Mouse (Mus musculus) lung, embryonic 15.5 days (tissue): Measurements from ENCODE around the gene RPS10-NUDT3. TPM values are rescaled to one million over a fixed set of nuclear protein-coding genes. Genes with fewer than 3 reads are reported as not detected.

Experiments
- ATAC-seq: fragments of 200-750 bp; cut with Nextera tagmentation; 2 replicates; pipeline ENCODE4 v1.8.0; 2017; ENCODE audit warnings: moderate number of reproducible peaks, borderline replicate concordance; ENCODE audit not compliant: low FRiP score, low TSS enrichment; ENCODE audit errors: extremely low read depth
- H3K27ac ChIP-seq: fragments of 300-500 bp; sonication (generic); 2 replicates; pipeline ENCODE4 v1.5.1; 2015; ENCODE audit warnings: moderate library complexity, mild to moderate bottlenecking, inconsistent platforms
- H3K27me3 ChIP-seq: fragments of 300-500 bp; sonication (generic); 2 replicates; pipeline ENCODE4 v1.6.1; 2015; ENCODE audit warnings: inconsistent platforms
- H3K36me3 ChIP-seq: fragments of 300-500 bp; sonication (generic); 2 replicates; pipeline ENCODE4 v1.6.1; 2015; ENCODE audit warnings: inconsistent platforms
- H3K4me1 ChIP-seq: fragments of 300-500 bp; sonication (generic); 2 replicates; pipeline ENCODE4 v1.6.1; 2015; ENCODE audit warnings: inconsistent platforms
- H3K4me2 ChIP-seq: fragments of 300-500 bp; sonication (generic); 2 replicates; pipeline ENCODE4 v1.6.1; 2015; ENCODE audit warnings: inconsistent platforms, mild to moderate bottlenecking, moderate library complexity
- H3K4me3 ChIP-seq: fragments of 300-500 bp; sonication (generic); 2 replicates; pipeline ENCODE4 v1.5.1; 2015; ENCODE audit warnings: mild to moderate bottlenecking, inconsistent platforms
- H3K9ac ChIP-seq: fragments of 300-500 bp; sonication (generic); 2 replicates; pipeline ENCODE4 v1.6.1; 2015; ENCODE audit warnings: inconsistent platforms
- H3K9me3 ChIP-seq: fragments of 300-500 bp; sonication (generic); 2 replicates; pipeline ENCODE4 v1.6.1; 2016; ENCODE audit warnings: inconsistent platforms
- WGBS: fragments of 180-500 bp; shearing (Covaris S2); methylation state at CpG from one replicate; pipeline ENCODE4 v1.1.7; 2015; 5-methylcytosine and 5-hydroxymethylcytosine counted together
- polyA plus RNA-seq: library from polyadenylated mRNA; unstranded; fragments of >200 nt; fragmentation: Nextera tagmentation; extraction: Ambion mirVana; gene quantifications from 2 replicates; pipeline ENCODE4 v1.2.1, GENCODE M21; 2015

Gene RPS10-NUDT3
- polyA plus RNA-seq, 1 experiment from 2014 or later, result not detected

DNA sequence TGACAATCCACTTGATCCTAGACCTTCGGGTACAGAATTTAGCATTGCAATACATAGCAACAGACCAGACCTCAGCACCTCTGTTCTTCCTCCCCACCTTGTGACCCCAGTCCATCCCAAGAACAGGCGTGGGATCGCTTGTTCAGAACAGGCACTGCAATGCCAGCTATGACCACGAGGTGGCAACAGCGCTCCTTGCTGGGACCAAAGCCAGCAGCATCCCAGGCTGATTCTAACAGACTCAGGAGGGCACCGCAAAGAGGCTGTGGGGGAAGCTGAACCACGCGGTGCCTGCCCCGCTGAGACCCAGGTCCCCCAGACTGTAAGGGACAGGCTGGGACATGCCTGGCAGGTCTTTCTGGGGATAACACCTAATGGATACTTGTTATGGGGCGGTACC lies 100.3 kb downstream of the RPS10-NUDT3 start:
- Histone ChIP-seq H3K9me3 (no peaks in the 10 kb centered on the region), H3K27ac (no peak overlapping the region), H3K4me3 (no peak overlapping the region), H3K4me2 (no peak overlapping the region), H3K9ac (no peak overlapping the region), H3K36me3 (no peaks in the 10 kb centered on the region), H3K27me3 (no peaks in the 10 kb centered on the region), H3K4me1 (no peaks in the 10 kb centered on the region)
- 3% methylated on average over 10 of the region's 10 CpGs for WGBS
- ATAC-seq, result 0 out of 2 replicates have a peak, but pooled peaks have one; percentile 69

- 77% methylated on average over 3 of the region's 3 CpGs for WGBS
- Histone ChIP-seq H3K4me1 (no peaks in the 10 kb centered on the region), H3K9ac (no peak overlapping the region), H3K27me3 (no peaks in the 10 kb centered on the region), H3K9me3 (no peaks in the 10 kb centered on the region), H3K4me2 (no peak overlapping the region), H3K4me3 (no peak overlapping the region), H3K36me3 (no peaks in the 10 kb centered on the region), H3K27ac (no peak overlapping the region)
- ATAC-seq, result no peak
Measured at GRCm38 (mm10) chr17:27533354-27533753, 101.7 kb downstream of the RPS10-NUDT3 start.

DNA sequence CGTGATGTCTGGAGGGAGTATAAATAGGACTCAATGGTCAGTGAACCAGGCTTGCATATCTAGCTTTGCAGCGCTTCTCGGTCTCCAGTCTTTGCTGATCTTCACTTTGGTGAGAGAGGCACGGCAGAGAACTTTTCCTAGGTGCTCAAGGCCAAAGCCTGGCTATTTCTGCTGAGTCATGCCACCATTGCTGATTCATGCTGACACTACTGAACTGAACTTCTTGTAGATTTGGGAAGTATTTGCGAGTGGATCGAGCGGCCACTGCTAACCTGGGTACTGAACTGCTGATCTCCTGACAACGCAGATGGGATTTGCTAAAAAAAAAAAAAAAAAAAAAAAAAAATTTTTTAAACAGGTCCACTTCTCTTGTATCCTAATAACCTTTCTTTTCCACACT lies 102.9 kb downstream of the RPS10-NUDT3 start:
- no peak overlapping the region for H3K9ac ChIP-seq
- 84% methylated on average over 8 of the region's 8 CpGs for WGBS
- H3K4me3 ChIP-seq, result no peak overlapping the region
- no peaks in the 10 kb centered on the region for H3K36me3 ChIP-seq
- no peaks in the 10 kb centered on the region for H3K9me3 ChIP-seq
- no peaks in the 10 kb centered on the region for H3K4me1 ChIP-seq
- no peak overlapping the region for H3K27ac ChIP-seq
- no peak for ATAC-seq
- no peaks in the 10 kb centered on the region for H3K27me3 ChIP-seq
- H3K4me2 ChIP-seq, result no peak overlapping the region

Other genes with a start within 250 kb of the RPS10-NUDT3 start
- 0.06 and 0.07 TPM in 2 replicates for gene Grm4, start 113.8 kb downstream of the RPS10-NUDT3 start, polyA plus RNA-seq
- gene Hmga1, start 78.7 kb downstream of the RPS10-NUDT3 start, polyA plus RNA-seq, result 238 and 240 TPM in 2 replicates
- gene AI413582, start 69.5 kb downstream of the RPS10-NUDT3 start, polyA plus RNA-seq, result 20.1 and 21.4 TPM in 2 replicates
- 92.0 and 95.9 TPM in 2 replicates for gene Nudt3, start 11.7 kb downstream of the RPS10-NUDT3 start, polyA plus RNA-seq
- gene Rps10, start 1.4 kb upstream of the RPS10-NUDT3 start, polyA plus RNA-seq, result 868 and 923 TPM in 2 replicates
- 0.61 and 0.93 TPM in 2 replicates for gene Pacsin1, start 20.3 kb upstream of the RPS10-NUDT3 start, polyA plus RNA-seq
- gene Spdef, start 93.7 kb upstream of the RPS10-NUDT3 start, polyA plus RNA-seq, result 1.7 and 2.2 TPM in 2 replicates
- 15.9 and 16.8 TPM in 2 replicates for gene D17Wsu92e, start 185.4 kb upstream of the RPS10-NUDT3 start, polyA plus RNA-seq
- 320 and 343 TPM in 2 replicates for gene Snrpc, start 202.9 kb upstream of the RPS10-NUDT3 start, polyA plus RNA-seq
- 3.5 and 4.8 TPM in 2 replicates for gene Uhrf1bp1, start 221.2 kb upstream of the RPS10-NUDT3 start, polyA plus RNA-seq